Mouse (Mus musculus) thymus, postnatal 36 days (tissue): ENCODE data around the gene Klk9.

Experiments used
- DNase-seq, 2 experiments: peaks; one replicate each; pipeline ENCODE4 v3.0.0; 2022; ENCODE audit warnings: mixed read lengths in 2 of 2

The Klk9 gene

DNA sequence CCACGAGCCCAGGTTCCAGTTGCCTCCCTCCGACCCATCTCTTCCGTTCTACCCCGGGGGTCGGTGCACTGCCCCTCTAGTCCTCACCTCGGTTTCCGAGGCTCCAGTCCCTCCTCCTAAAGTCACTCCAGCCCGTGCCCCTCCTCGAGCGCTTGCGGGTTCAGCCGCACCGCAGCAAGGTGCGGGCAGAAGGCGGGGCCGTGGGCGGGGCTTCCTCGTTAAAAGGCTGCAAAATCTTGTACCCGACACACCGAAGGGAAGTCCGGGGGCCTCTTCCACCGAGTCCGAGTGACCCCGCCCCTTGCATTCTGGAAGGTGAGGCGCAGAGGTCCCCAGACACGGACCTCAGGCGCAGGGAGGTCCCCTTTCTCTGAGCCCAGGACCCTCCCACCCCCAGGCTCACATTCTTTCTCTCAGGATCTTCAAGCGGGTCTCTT lies 5.7 kb downstream of the Klk9 start, which contains the start of gene Klk8:
TSS of gene Klk8 (plus strand) at position 245 of the 437 bp plus-strand sequence.
- DNase-seq = peak; percentile 51 to 60

DNA sequence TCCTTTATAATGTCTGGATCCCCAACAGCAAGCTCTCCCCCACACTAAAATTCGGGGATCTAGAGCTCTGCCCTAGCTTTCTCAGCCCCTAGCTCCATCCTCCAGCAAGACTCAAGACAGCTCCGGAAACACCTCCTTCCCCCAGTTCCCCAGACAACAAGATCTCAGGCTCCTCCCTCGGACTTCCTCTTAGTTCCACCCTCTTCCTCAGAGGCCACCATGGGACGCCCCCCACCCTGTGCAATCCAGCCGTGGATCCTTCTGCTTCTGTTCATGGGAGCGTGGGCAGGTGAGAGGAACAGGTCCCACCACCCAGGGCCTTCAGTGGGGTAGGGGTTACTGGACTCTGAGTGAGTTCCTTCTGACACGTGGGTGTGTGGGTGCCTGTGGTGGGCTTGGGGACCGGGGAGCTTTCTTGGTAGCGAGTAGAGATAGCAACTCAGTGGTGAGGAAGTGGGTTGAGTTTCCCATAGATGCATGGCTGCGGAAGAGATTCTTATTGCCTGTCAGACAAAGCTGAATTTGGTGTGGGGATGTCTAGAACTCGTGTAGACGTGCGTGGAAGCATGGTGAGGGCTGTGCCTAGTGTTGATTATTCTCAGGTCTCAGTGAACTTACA lies 6.3 kb downstream of the Klk9 start:
- peak; percentile 48 to 54 for DNase-seq

DNA sequence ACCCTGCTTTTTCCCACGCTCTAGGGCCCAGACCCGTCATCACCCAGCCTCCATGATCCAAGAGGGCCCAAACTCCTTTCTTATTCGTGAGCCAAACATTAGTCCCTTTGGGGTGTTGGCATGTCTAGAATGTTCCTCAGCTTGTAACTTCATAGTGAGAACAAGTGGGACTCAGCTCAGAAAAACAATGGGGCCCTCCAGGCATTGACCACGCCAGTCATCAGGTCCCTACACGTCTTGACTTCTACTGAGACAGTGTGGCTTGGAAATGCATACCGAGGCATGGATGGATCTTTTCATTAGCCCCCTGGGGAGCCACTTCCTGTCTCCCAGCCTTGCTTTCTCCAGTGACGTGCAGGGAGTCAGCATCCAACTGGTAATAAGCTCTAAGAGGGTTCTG lies 8.2 kb downstream of the Klk9 start:
- no peak for DNase-seq

DNA sequence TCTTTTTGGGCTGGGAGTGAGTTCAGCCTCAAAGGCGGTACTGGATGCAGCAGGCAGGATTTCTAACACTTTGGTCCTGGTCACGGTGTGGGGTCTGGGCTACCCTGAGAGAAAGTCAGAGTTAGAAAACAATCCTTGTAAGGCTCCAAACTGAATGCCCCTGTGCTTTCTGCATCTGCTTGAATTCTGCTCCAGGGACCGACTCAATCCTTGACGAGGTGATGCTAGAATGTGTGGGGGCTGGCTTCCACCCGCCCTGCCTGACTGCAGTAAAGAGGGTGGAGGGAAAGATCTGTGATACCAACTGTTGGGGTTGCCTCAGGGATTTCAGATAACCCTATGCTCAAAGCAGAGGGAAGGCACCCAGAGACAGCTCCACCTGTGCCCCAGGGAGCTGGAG lies 19.3 kb downstream of the Klk9 start, which contains the start of gene Klk7:
TSS of gene Klk7 (plus strand) at position 301 of the 400 bp plus-strand sequence.
- DNase-seq = no peak

DNA sequence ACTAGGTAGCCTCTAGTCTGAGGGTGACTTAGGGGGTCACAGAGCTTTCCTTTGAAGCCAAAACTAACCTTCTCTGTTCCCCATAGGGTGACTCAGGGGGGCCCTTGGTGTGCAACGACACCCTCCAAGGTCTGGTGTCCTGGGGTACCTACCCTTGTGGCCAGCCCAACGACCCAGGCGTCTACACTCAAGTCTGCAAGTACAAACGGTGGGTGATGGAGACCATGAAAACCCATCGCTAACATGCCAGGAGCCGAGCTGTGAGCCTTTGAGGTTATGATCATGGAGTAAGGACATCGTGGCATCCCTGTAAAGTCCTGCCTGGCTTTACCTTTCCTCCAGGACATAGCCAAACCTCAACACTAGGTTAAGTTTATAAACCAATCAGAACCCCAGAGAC lies 23.5 kb downstream of the Klk9 start:
- DNase-seq = no peak

DNA sequence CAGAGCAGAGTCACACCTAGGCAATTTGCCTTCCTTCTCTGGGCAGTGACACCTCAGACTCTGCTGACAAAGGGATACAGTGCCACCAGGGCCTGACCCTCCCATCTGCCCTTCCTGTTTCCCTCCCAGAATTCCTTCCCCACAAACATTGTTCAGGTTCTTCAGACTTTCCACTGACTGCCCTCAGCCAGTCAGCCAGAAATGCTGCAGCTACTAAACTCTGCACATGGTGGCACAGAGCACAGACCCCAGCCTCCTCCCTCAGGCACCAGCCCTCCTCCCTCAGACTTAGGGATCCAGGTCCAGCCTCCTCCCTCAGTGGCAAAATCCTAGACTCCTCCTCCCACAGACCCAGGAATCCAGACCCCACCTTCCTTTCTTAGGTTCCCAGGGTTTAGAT lies 25.1 kb downstream of the Klk9 start:
- no peak for DNase-seq

DNA sequence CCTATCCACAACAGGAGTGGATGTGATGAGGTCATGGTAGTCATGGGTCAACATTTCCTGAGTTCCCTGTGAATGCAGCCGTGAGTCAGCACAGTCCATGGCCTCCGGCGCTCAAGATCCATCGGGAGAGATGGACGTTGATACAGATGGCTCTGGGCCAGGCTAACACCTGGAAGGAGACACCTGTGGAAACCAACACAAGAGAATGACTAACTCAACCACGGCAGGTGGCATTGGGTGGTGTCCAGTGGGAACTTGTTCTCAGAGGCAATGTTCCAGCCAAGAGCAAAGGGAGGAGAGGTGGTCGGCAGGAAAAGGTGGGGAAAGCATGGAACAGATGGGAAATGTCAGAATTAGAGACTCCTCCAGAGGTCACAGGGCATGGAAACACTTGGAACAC lies 29.9 kb downstream of the Klk9 start:
- DNase-seq = no peak

DNA sequence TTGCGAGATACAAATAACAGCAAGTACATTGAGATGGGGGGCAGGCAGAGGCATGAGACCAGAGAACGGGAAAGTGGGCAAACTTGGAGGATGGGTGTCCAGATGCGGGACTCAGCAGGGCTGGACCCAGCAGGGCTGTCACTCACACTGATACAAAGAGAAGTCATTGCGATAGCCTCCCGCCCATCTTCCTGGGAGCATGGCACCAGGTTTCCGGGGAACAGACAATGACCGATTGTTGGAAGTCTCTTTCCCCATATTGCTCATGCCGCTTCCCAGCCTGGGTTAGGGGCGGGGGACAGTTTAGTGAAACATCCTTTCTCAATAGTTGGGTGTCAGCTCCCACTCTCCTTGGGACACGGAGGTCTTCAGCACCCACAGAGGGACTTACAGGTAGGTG lies 32.5 kb downstream of the Klk9 start, which contains the start of gene Klk6:
TSS of gene Klk6 (plus strand) at position 301 of the 400 bp plus-strand sequence.
- no peak for DNase-seq

DNA sequence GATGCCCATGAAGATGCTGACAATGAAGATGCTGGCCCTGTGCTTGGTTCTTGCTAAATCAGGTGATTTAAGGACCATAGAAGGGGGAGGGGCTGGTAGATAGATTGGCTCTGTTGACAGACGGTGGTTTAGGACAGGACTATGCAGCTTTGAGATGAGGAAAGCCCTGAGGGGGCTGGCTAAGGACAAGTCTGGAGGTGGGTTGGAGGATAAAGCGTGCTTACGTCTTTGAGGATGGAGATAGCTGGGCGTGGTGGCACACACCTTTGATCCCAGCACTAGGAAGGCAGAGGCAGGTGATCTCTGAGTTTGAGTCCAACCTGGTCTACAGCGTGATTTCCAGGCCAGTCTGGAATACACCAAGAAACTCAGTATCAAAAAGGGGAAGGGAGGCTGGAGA lies 34.4 kb downstream of the Klk9 start:
- no peak for DNase-seq

DNA sequence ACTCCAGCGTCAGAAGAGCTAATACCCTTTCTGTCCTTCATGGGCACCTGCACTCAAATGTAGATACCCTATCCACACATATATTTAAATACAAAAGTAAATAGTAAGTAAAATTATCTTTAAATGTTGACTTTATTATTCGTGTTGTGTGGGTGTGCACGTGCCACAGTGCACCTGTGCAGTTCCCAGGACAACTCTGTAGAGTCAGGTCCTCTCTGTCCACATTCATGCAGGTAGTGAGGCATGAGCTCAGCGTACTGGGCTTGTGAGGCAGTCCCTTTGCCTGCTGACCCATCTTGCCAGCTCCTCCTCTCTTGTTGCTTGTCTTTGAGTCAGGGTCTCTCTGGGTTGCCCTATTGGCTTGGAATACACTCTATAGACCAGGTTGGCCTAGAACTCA lies 36.0 kb downstream of the Klk9 start:
- no peak for DNase-seq

DNA sequence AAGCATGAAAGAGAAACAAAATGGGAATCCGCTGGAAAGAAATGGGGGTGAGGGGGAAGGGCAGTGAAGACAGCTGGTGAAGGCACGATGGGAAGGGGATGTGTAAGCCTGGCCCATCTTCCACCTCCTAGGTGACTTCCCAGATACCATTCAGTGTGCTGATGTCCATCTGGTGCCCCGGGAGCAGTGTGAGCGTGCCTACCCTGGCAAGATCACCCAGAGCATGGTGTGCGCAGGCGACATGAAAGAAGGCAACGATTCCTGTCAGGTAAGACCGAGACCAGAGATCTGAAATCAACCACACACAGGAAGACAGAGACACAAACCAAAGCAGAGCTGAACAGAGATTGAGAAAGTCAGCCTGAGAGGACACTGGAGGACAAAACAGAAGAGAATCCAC lies 37.3 kb downstream of the Klk9 start:
- no peak for DNase-seq

DNA sequence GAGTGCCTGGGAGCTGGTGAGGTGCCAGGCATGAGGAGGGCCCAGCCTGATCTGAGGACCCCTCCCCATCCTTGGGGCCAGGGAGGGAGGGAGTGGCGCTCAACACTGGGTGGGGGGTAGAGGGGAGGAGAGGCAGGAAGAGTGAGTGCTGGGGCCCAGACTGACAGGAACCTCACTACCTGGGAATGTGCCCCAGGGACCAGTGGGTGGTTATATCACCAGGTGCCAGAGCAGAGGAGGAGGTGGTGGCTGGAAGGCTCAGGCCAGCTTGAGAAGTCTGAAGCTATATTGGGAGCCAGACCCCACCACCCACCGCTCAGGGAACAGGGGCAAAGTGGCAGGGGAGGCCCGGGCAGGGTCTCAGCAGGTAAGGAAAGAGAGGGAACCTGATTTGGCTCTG lies 50.0 kb downstream of the Klk9 start, which contains the start of gene Klk5:
TSS of gene Klk5 (plus strand) at position 271 of the 400 bp plus-strand sequence.
- no peak for DNase-seq

DNA sequence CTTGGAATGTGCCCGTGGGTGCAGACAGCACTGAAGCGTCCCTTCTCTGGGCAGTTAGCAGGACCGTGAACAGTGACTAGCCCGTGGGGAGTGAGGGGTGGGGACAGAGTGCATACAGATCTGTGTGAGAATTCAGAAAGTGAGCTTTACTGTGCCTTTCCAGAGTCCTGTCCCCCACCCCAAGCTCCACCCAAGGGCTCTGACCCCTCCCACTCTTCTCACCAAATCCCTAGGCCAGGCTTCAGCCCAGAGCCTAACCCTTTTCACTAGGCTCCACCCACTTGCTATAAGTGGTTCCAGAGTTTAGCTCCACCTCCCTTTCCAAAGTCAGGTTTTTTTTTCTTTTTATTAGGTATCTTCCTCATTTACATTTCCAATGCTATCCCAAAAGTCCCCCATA lies 52.1 kb downstream of the Klk9 start:
- no peak for DNase-seq
